Mouse (Mus musculus) limb, embryonic 13.5 days (tissue): ENCODE measurements at regions not wholly inside any gene's neighbourhood (a gene's known extent, or its start where the extent isn't known, plus 50 kb on each side); places are given as distances from the start of the nearest gene placed in this dataset.

Experiments used
- ATAC-seq: fragments of 200-750 bp; cut with Nextera tagmentation; 2 replicates; pipeline ENCODE4 v1.8.0; 2017; ENCODE audit warnings: low read depth, moderate number of reproducible peaks, moderate TSS enrichment; ENCODE audit not compliant: low FRiP score
- H3K27ac ChIP-seq: fragments of 300-500 bp; sonication (generic); 2 replicates; pipeline ENCODE4 v1.5.1; 2015; ENCODE audit warnings: inconsistent platforms, mild to moderate bottlenecking, moderate library complexity
- H3K27me3 ChIP-seq: fragments of 300-500 bp; sonication (generic); 2 replicates; pipeline ENCODE4 v1.6.1; 2015; ENCODE audit warnings: mild to moderate bottlenecking, inconsistent platforms
- H3K36me3 ChIP-seq: fragments of 300-500 bp; sonication (generic); 2 replicates; pipeline ENCODE4 v1.6.1; 2015; ENCODE audit warnings: inconsistent platforms, mild to moderate bottlenecking, moderate library complexity
- H3K4me1 ChIP-seq: fragments of 300-500 bp; sonication (generic); 2 replicates; pipeline ENCODE4 v1.6.1; 2015; ENCODE audit warnings: inconsistent platforms
- H3K4me2 ChIP-seq: fragments of 300-500 bp; sonication (generic); replicated peaks from 2 replicates; pipeline ENCODE4 v1.6.1; 2015; ENCODE audit warnings: inconsistent platforms, mild to moderate bottlenecking, moderate library complexity
- H3K4me3 ChIP-seq: fragments of 300-500 bp; sonication (generic); 2 replicates; pipeline ENCODE4 v1.5.1; 2015; ENCODE audit warnings: moderate library complexity, mild to moderate bottlenecking, inconsistent platforms
- H3K9ac ChIP-seq: fragments of 300-500 bp; sonication (generic); 2 replicates; pipeline ENCODE4 v1.6.1; 2015; ENCODE audit warnings: mild to moderate bottlenecking, inconsistent platforms
- H3K9me3 ChIP-seq: fragments of 300-500 bp; sonication (generic); 2 replicates; pipeline ENCODE4 v1.6.1; 2016; ENCODE audit warnings: inconsistent platforms
- WGBS: fragments of 180-500 bp; shearing (Covaris S2); methylation state at CpG from one replicate; pipeline ENCODE4 v1.1.7; 2015; 5-methylcytosine and 5-hydroxymethylcytosine counted together

DNA sequence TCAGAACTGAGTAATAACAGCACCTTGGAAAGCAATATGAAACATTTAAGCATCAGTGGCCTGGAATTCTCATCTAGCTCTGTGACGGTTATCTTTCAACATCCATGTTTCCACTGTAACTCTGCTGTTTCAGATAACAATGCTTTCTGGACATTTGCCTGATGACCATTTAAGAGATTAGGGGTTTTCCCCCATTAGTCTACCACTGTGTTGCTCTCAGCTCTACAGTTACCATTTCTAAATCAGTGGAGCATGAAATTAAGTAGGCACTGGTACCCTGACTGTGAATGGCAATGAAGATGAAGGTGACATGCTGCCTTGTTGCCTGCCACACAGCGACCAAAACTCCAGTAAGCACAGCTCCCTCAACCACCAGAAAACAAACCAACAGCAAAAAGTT lies 70.7 kb upstream of the Myo3a start:
- ATAC-seq, result no peak
- H3K4me1 ChIP-seq, result no peaks in the 10 kb centered on the region
- WGBS, result 87% methylated on average over 2 of the region's 2 CpGs
- H3K36me3 ChIP-seq, result no peaks in the 10 kb centered on the region
- H3K9me3 ChIP-seq, result no peaks in the 10 kb centered on the region
- H3K27me3 ChIP-seq, result no peaks in the 10 kb centered on the region
- H3K27ac ChIP-seq, result no peak overlapping the region
- H3K9ac ChIP-seq, result no peak overlapping the region
- no peak overlapping the region for H3K4me2 ChIP-seq
- H3K4me3 ChIP-seq, result no peak overlapping the region

DNA sequence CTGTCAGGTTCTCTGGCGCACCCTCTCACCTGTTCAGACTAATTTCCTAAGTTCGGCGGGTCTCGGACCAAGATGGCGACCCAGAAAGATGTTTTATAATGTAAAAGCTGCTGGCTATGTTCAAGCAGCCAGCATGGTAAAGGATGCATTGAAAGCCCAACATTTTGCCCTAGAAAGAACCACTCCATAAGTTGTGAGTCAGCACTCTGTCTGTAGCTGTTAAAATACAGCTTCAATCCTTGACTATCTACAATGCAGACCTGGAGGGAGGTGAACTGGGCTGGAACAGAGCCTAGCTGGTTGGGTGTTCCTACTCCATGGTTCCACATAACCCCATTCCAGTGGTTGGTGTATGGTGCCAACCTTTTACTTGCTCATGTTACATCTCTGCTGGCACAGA lies 61.9 kb upstream of the Myo3a start:
- no peaks in the 10 kb centered on the region for H3K27me3 ChIP-seq
- ATAC-seq, result no peak
- no peaks in the 10 kb centered on the region for H3K9me3 ChIP-seq
- H3K27ac ChIP-seq, result no peak overlapping the region
- no peak overlapping the region for H3K4me3 ChIP-seq
- 97% methylated on average over 5 of the region's 5 CpGs for WGBS
- no peaks in the 10 kb centered on the region for H3K4me1 ChIP-seq
- H3K36me3 ChIP-seq, result no peaks in the 10 kb centered on the region
- H3K9ac ChIP-seq, result no peak overlapping the region
- no peak overlapping the region for H3K4me2 ChIP-seq

DNA sequence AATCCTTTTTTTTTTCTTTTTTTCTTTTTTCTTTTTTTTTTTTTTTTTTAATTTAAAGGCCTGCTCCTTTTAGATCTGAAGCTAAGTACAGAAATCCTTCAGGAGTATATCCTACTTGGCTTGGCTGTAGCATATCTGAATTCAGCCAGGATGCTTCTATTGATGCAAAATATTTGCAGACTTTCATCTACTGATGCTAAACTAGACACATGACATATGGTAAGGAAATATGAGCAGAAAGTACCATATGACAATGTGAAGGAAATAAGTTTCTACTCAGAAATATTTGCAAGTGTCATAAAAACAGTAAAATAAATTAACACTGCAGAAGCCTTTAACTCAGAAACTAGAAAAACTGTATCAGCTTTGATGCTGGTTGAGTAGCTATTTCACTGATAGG lies 61.4 kb upstream of the Myo3a start:
- H3K27ac ChIP-seq, result no peak overlapping the region
- no peaks in the 10 kb centered on the region for H3K9me3 ChIP-seq
- no peak overlapping the region for H3K4me2 ChIP-seq
- H3K27me3 ChIP-seq, result no peaks in the 10 kb centered on the region
- no peak for ATAC-seq
- no peaks in the 10 kb centered on the region for H3K4me1 ChIP-seq
- no peak overlapping the region for H3K9ac ChIP-seq
- H3K4me3 ChIP-seq, result no peak overlapping the region
- no peaks in the 10 kb centered on the region for H3K36me3 ChIP-seq
